Mouse (Mus musculus) bone marrow macrophage, adult 2 months (primary cell): ENCODE measurements around the gene Pdlim3.

Source experiments
- CTCF ChIP-seq: IDR thresholded peaks from 2 replicates; pipeline ENCODE4 v1.5.1; 2012; ENCODE audit warnings: low read depth, mild to moderate bottlenecking, low read length, moderate library complexity
- POLR2A ChIP-seq: IDR thresholded peaks from 2 replicates; pipeline ENCODE4 v1.6.1; 2012; ENCODE audit warnings: mild to moderate bottlenecking, low read depth, low read length, borderline replicate concordance

DNA sequence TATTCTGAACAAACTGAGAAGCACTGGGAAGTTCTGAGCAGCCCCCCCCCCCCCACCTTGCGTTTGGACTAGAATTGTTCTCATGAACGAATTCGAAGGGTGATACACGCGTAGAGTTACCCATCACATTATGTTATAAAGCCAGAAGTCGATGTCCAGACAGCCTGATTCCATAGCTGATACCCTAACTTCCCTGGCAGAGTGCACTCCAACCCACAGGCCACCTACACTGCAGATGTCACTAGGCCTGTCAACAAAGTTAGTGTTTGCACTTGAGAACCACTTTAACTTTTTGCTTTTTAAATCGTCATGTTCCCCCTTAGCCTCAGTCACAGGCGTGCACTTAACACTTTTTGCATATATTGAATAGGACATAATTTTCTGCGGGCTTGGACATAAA, 51.7 kb downstream of the Pdlim3 start:
- no peak for TF ChIP-seq CTCF
- TF ChIP-seq POLR2A, result no peak
